Mouse (Mus musculus) liver, embryonic 11.5 days (tissue): ENCODE results near the gene Vwa5b1. TPM values are rescaled to one million over a fixed set of nuclear protein-coding genes. Genes with fewer than 3 reads are reported as not detected.

Source experiments
- polyA plus RNA-seq: library from polyadenylated mRNA; unstranded; fragments of >200 nt; fragmentation: Nextera tagmentation; extraction: Ambion mirVana; gene quantifications from 2 replicates; pipeline ENCODE4 v1.2.1, GENCODE M21; 2014

Vwa5b1 gene
- polyA plus RNA-seq, 1 experiment from 2014 or later, result not detected

Other genes with a start within 250 kb of the Vwa5b1 start
- 0.12 and 0.21 TPM in 2 replicates for gene Fam43b, start 239.4 kb downstream of the Vwa5b1 start, polyA plus RNA-seq
- gene Mul1, start 201.2 kb downstream of the Vwa5b1 start, polyA plus RNA-seq, result 15.1 and 17.9 TPM in 2 replicates
- 2.1 TPM in 2 replicates for gene Camk2n1, start 181.6 kb downstream of the Vwa5b1 start, polyA plus RNA-seq
- 0.22 and 0.27 TPM in 2 replicates for gene Pla2g2c, start 88.9 kb upstream of the Vwa5b1 start, polyA plus RNA-seq
- 0.48 and 0.74 TPM in 2 replicates for gene Ubxn10, start 101.3 kb upstream of the Vwa5b1 start, polyA plus RNA-seq
- gene Pla2g2f, start 121.7 kb upstream of the Vwa5b1 start, polyA plus RNA-seq, result not detected in 2 replicates
- gene Pla2g2d, start 139.9 kb upstream of the Vwa5b1 start, polyA plus RNA-seq, result 0.25 TPM in 1 of 2 replicates, not detected in the other
- gene Pla2g5, start 227.6 kb upstream of the Vwa5b1 start, polyA plus RNA-seq, result 0.16 TPM in 1 of 2 replicates, not detected in the other
- gene Gm13030, start 238.1 kb upstream of the Vwa5b1 start, polyA plus RNA-seq, result not detected in 2 replicates
- gene Pla2g2e, start 242.1 kb upstream of the Vwa5b1 start, polyA plus RNA-seq, result not detected in 2 replicates